Mouse (Mus musculus): ENCODE data around the gene Zfp740.
"Not testable (repeated sequence)": the region's sequence is repeated elsewhere in the genome, so short reads cannot be mapped to it uniquely, and the experiment has no call there.

The Zfp740 gene

DNA sequence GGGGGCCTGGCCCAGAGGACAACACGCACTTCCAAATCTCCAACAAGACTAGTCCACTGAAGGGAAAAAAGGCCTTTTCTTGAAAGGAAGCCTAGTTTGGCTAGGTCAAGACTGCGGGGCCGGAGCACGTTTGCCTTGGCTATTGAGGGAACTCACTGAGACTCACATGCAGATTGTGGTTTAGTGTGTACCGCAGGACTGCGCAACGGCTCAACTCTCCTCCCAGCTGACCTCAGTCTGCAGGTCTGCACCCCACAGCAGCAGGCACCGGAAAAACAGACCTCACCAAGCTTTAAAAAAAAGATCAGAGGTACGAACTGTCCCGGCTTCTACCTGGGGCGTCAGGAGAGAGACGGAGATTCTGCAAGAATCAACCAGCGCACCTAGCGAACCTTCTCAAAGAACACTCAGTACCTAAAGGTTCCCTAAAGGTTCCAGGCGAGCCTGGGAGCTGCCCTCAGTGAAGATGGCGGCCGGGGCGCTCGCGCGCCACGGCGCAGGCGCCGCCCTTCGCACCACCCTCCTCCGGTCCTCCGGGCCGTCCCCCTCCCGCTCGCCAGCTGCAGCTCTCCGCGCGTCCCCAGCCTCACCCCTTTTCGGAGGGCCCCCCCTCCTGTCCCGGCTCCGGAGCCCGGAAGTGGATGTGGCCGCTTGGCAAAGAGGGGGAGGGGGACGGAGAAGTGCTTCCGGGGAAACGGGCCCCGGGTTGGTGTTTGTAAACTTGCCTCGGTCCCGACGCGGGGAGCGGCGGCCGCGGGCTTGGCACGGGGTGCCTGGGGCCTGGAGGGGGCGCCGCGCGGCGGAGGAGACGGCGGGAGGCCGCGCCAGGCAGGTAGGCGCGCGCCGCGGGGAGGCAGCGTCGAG, at the start of gene Zfp740:
TSS of gene Zfp740 (plus strand) at position 279 of the 864 bp plus-strand sequence.
- peak; percentile 95 for DNase-seq (ENCODE audit: low read depth, low spot score)

DNA sequence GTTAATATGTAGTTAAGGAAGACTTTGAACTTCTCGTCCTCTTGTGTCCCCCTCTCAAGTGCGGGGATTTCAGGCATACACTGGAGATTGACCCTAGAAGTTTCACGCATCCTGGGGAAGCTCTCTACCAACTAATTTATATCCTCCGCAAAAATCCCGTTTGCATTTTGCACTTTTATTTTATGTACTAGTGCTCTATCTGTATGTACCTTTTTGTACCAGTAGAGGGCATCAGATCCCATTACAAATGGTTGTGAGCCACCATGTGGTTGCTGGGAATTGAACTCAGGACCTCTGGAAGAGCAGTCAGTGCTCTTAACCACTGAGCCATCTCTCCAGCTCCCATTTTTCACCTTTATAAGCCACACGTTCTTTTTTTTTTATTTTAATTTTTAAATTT, 48.0 kb upstream of the Zfp740 start:
- not testable (repeated sequence) for DNase-seq (ENCODE audit: low read depth, low spot score)

DNA sequence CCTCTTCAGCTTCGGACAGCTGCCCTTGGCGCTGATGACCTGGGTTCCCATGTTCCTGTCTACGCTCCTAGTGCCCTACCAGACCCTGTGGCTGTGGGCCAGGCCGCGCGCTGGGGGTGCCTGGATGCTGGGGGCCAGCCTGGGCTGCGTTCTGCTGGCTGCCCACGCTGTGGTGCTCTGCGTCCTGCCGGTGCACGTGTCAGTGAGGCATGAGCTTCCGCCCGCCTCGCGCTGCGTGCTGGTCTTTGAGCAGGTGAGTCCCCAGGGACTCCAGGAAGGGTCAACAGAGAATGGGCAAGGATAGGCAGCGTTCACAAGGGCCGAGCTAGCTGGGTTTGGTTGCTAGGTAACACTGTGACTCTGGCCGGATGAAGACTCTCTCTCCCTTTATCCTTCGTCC, 46.2 kb upstream of the Zfp740 start:
- no peak for DNase-seq (ENCODE audit: low read depth, low spot score)

DNA sequence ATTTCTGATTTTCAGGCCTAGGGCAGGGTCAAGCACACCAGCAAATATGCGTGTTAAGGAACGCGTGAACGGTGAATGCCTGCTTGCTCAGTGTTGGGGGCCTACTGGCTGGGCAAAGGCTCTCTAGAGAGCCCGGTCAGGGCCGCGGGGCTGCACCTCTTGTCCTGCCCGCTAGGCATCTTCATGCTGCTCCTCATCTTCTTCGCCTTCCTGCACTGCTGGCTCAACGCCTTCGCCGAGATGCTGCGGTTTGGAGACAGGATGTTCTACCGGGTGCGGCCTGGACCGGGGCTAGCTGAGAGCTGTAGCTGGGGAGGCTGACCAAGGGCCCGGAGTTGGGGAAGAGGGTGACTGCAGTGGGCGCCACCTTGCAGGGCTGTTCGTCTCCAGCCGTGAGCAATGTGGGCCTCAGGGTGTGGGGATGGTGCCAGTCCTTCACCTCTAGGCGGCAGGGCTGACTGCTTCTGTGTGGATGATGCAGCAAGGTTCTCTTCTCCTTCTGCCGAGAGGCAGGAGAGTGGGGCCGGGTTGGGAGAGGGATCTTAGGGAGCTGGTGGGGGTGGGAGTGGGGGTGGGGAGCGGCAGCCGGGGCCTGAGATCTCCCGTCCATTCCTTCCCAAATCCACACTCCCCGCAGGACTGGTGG, 42.5 kb upstream of the Zfp740 start:
- DNase-seq (ENCODE audit: low read depth, low spot score) = no peak

DNA sequence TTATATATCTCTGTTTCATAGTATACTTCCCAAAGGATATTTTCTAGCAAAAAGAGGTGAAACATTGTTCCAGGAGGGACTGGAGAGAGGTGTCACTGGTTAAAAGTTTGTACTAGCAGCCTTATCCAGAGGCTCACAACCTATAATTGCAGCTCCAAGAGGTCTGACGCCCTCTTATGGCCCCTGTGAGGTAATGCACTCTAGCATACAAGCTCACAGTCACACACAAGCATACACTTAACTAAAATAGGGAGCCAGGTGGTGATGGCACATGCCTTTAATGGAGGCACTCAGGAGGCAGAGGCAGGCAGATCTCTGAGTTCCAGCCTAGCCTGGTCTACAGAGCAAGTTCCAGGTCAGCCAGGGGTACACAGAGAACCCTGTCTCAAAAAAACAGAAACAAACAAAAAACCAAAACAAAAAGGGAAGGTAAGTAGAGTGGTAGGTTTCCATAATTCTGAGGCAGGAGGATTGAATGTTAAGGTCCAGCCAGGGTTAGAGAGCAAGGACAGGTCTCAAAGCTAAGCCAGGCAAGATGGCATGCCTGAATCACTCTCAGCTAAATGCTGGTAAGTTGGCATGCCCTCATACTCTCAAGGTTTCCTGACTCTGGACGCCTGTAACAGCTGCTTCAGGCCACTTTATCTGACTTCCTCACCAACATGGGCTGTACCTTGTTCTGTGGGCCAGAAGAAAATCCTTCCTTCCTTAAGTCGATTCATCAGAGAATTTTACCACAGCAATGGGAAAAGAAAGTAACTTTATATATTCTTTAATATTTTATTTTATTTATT, 39.0 kb upstream of the Zfp740 start:
- DNase-seq (ENCODE audit: low read depth, low spot score) = no peak

DNA sequence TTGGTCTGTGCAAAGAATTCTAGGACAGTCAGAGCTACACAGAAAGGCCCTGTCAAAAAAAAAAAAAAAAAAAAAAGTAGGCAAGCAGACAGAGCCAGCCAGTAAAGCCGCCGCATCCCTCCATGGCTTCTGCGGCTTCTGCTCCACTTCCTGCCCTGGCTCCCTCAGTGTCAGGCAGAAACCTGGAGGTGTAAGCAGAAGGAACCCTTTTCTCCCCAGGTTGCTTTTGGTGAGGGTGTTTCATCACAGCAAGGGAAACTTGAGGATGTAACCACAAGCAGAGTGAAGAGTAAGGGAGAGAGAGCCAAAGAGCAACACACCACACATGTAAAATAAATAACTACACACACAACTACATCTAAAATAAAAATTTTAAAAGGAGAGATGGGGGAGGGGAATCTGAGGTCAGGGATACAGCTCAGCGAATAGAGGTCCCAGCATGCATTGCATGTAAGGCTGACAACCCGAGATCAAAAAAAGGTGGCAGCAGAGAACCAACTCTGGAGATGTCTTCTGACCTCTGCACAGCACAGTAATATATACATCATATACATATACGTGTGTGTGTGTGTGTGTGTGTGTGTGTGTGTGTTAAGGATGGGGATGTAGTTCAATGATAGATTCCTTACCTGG, 37.5 kb upstream of the Zfp740 start:
- no peak for DNase-seq (ENCODE audit: low read depth, low spot score)

DNA sequence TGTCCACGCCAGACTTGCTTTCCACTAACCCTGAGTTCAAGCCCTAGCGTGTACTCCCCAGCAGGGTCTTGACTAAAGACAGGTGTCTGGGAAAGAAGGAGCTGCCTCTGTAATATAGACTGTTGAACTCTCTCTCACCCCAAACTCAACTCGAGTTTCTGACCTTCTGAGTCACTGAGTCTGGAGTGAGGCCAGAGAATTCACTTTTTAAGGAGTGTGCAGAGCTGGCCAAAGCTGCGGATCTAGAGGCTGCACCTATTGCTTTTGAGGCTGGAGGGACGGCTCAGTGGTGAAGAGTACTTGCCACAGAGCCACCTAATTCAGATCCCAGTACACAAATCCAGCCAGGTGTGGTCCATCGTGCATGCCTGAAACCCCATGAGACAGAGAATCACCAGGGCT, 35.4 kb upstream of the Zfp740 start:
- DNase-seq (ENCODE audit: low read depth, low spot score) = no peak

DNA sequence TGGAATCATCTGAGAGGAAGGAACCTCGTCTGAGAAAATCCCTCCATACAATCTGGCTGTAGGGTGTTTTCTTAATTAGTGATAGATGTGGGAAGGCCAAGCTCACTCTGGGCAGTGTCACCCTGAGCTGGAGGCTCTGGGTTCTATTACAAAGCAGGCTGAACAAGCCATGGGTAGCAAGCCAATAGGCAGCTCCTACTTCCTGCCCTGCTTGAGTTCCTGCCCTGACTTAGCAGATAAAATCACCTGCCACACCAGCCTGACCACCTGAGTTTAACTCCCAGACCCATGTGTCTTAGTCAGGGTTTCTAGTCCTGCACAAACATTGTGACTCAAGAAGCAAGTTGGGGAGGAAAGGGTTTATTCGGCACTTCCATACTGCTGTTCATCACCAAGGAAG, 34.0 kb upstream of the Zfp740 start:
- no peak for DNase-seq (ENCODE audit: low read depth, low spot score)

DNA sequence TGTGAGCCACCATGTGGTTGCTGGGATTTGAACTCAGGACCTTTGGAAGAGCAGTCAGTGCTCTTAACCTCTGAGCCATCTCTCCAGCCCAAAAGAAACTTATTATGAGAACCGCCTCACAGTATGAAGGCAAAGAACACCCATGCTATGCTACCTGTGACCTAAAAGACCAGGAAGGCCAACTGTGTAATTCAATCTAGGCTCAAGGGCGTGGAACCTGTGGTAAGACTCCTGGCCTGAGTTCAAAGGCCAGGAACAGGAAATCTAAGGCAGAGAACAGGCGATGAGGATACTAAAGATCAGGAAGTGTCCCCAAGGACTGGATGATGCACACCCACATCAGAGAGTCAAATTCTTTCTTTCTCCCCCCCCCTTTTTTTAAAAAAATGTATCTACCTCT, 29.5 kb upstream of the Zfp740 start:
- DNase-seq (ENCODE audit: low read depth, low spot score) = no peak

DNA sequence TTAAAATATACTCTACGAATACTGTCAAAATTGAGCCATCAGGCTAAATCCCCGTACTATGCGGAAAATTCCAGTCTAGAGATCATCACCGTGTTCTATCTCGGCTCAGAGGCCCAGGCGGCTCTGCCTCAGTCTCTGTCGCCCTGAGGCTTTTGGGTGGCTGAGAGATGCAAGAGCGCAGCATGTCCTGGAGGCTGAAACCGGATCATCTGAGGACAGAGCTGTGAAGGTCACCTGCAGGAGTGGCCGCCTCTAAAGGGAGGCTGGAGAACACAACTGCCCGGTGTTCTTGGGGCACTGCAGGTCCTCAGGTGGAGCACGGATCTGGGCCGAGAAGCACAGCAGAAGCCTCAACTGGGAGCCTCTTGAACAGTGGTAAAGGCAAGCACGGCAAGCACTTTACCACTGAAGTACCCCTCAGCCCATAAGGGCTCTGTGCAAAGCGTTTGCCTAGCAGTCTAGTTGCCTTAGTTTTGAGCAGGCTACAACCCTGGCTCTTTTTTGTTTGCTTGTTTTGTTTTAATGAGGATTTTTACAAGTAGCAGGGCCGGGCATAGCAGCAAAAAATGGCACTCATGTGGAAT, 27.2 kb upstream of the Zfp740 start:
- no peak for DNase-seq (ENCODE audit: low read depth, low spot score)

DNA sequence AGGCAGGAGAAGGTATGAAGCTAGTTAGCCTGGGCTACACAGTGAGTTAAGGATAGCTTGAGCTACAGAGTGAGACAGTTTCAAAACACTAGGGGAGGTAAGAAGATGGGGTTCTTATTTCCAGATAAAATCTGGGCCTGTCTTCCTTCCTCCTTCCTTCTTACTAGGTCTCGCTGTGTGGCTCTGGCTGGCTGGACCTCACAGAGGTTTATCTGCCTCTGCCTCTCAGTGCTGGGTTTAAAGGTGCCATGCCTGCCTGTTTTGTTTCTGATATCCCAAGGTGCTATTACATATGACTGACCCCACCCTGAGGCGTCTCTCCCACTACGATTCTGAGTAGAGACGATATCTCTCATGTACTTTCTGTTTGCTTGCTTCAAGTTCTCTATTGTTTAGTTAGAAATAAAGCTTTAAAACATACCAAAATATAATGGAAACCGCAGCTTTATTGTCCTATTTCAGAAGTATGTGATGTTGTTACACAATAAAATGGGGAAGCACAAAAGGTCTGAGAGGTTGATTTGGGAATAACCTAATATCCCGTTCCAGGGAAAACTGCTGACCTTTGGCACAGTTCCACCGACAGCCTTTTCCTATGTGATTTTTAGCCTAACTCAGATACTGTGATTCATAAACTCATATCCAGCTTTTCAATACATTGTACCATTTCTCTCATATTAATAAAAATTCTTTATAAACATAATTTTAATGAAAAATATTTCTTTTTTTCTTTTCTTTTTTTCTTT, 26.3 kb upstream of the Zfp740 start:
- DNase-seq (ENCODE audit: low read depth, low spot score) = no peak

DNA sequence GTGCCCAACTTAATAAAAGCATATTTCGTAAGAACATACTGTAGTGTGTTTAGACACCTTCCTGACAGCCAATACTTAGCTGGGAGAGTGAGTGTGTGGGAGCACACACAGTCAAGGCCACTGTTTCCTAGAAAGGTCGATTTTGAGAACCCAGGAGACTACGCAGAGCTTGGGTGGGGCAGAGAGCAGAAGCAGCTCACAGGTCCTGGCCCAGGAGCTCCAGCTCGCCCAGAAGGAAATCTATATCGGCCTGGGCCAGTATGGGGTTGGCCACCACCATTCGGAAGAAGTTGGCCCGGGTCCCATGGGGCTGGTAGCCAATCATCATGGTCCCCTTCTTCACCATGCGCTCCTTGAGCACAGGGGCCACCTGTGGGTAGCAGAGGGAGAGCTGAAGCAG, 25.6 kb upstream of the Zfp740 start:
- no peak for DNase-seq (ENCODE audit: low read depth, low spot score)

DNA sequence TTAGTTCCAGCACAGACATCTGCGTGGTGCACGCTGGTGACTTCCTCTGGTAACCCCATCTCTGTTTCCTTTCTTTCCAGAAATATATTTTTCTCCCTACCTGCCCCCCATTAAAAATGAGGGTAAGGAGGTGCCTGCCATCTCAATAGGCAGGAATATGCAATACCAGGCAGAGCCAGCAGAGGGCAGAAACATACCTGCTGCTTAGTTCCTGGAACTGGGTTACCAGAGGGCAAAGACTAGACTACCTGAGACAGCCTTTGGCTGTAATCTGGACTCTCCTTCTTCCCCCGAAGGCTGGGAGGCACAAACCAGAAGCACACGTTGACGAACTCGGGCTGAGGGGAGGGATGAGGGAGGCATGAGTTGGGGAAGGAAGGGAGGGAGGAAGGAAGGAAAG, 24.8 kb upstream of the Zfp740 start:
- DNase-seq (ENCODE audit: low read depth, low spot score) = no peak

DNA sequence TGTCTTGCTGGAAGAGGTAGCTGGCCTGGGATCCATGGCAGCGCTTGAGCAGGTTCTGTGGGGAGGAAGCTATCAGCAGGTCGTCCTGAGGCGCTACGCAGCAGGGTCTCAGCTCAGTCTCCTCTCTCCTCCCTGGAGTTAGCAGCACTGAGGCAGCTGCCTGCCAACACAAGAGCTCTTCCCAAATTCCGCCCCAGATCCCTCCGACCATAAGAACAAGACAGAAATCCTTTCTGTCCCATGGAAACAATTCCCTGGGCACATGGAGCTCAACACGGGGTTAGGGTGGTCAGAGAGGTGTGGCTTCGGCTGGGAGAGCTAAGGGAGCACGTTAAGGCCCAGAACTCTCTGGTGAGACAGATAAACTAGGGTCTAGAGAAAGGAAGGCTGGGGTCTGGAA, 23.9 kb upstream of the Zfp740 start:
- no peak for DNase-seq (ENCODE audit: low read depth, low spot score)

DNA sequence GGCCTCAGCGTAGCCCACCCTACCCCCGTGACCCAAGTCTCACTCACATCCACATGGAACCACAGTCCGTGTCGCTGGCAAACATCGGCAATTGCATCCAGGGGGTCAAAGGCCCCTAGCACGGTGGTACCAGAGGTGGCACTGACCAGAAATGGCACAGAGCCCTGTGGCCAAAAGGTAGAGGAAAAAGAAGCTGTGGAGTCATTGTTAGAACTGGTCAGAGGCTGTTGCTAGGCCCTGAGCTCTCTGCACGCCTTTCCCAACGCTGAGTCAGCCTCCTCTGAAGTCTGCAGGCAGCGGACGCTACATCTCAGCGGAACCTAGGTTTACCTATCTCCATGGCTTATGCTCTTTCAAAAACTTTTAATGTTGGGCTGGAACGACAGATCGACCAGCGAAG, 23.1 kb upstream of the Zfp740 start:
- no peak for DNase-seq (ENCODE audit: low read depth, low spot score)

DNA sequence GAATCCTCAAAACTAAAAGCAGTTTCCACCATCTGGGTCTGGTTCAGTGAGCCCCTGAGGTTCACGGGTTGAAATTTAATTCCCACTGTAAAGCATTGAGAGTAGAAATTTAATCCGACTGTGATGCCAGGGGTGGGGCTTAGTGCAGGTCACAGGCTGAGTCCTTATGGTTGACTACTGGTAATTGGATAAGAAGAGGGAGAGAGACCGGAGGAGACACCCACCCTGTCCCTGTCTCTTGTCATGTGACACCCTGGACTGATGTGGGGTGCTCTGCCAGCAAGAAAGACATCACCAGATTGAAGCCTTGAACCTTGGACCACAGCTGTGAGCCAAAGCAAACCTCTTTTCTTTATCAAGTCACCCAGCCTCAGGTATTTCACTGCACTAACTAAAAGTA, 20.0 kb upstream of the Zfp740 start:
- no peak for DNase-seq (ENCODE audit: low read depth, low spot score)

DNA sequence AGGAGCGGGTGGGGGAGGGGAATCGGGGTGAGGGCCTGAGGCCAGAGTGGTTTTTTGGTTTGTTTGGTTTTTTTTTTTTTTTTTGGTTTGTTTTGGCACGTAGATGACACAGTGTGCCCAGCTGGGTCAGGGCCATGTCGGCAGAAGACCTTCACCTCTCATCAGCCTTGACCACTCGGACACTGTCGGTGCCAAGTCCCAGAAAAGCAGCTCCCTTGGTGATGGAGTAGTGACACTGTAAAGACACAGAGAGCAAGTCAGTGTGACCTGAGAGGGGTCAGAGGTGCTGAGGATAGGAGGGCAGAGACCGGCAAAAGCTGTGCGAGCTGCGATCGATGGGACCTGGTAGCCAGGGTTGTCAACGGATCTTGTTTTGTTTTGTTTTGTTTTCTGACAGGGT, 16.8 kb upstream of the Zfp740 start:
- no peak for DNase-seq (ENCODE audit: low read depth, low spot score)

DNA sequence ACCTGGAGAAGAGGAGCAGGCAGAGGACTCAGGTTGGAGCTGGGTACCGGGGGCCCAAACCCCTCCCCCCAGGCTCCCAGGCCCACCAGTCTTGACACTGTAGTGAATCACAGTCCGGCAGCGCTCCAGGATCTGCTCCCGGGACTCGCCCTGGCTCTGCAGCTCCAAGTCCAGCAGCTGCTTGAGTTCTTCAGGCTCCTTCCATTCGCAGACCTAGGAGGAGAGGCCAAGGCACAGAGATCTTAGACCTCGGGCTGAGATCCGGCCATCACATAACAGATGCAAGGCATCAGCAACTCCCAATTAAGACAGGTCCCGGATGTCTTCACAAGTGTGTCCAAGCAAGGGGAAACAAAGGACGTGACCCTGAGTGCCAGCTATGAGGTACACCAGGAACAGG, 15.0 kb upstream of the Zfp740 start:
- no peak for DNase-seq (ENCODE audit: low read depth, low spot score)

DNA sequence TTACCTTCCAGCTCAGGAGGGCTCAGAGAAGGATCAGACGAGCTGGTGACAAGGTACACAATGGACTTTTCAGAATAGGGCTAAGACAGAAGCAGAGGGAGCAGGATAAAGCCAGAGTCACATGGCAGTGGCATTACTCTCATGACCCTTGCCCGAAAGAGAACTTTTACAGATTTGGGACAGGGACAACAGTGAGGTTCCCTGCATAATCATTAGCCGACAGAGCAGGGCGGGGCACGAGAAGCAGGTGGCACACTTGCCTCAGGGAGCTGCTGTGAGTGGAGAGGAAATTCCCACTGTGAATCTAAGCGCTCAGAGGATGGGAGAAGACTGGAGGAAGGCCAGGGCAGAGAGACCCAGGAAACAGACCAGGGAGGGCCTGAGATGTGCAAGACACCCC, 14.2 kb upstream of the Zfp740 start:
- no peak for DNase-seq (ENCODE audit: low read depth, low spot score)

DNA sequence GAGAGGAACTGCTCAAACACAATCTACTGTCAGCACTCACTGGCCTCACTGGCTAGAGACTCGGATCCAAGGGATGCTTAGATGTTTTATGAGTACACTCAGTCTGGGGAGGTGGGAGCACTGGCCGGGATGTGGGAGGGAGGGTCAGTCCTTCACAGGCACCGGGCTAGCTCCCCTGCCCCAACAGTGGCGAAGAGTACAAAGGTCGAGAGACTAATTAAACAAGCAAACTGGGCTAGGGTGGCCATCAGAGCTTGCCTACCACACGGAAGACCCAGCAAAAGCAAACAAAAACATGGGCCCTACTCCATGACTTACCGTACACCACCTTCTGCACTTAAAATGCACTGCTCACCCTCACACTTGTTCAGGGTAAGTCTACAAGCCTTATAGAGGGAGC, 11.3 kb upstream of the Zfp740 start:
- no peak for DNase-seq (ENCODE audit: low read depth, low spot score)

DNA sequence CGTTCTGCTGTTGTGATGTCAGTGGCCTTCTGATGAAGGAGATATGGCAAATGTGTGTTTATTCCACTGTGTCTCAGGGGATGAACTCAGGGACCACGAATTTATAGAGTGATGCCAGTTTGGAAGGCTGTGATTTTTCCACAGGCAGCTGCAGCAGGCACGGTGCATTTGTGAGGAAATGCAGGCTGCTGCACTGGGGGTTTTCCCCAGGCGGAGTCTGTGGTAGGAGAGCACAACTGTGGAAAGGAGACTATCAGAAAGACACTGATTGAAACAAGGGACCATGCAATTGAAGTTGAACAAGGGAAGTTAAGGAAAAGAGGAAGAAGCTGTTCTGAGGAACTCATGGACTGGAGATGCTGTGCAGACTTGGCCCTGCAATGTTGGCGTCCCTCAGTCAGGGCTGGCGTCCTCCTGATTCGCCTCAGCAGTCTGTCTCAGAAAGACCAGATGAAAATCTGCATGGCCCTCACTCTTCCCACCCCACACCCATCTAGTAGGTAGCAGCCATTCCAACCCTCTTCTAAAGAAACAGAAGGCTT, 10.7 kb upstream of the Zfp740 start:
- DNase-seq (ENCODE audit: low read depth, low spot score) = no peak
